Mouse (Mus musculus): Measurements from ENCODE around the gene Plxnb3.
"Not testable (repeated sequence)": the region's sequence is repeated elsewhere in the genome, so short reads cannot be mapped to it uniquely, and the experiment has no call there.

Gene Plxnb3

DNA sequence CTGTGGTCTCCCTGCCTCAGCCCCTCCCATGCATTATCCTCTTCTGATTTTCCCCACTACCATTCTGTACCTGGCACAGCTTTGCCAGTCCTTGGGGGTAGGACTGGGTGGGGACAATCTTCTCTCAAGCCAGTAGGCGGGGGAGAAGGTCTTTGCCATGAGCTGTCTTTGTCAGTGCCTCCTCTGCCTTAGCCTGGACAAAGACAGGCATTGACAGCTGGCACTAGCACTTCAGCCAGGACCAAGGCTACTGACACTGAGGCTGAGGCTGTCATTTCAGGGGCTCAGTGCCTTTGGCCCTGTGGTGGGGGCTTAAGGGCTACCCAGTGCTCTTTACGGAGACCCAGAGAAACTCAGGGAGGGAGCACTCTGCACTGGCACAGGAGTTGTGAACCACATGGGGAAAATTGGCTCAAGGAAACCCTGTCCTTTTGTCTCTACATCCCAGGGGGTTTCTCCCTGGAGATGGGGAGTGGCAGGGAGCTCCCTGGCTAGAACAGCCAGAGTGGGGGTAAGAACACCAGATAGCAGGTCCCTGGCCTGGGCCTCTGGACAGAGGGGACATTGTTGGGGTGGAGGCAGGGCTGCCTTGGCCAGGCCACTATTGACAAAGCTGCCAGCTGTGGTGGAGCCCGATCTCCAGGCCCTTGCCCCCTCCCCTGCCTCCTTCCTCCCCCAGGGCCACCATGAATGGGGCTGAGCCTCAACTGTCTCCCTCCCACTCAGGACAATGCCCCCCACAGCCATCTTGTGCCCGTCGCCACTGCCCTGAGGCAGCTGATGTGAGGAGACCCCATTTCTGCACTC is at the start of gene Plxnb3:
Plxnb3 (plus strand) TSS at position 757 of the 807 bp plus-strand sequence.
- ATAC-seq (ENCODE audit: low TSS enrichment): peak; percentile 59; the same call in 1 of the 2 replicates

DNA sequence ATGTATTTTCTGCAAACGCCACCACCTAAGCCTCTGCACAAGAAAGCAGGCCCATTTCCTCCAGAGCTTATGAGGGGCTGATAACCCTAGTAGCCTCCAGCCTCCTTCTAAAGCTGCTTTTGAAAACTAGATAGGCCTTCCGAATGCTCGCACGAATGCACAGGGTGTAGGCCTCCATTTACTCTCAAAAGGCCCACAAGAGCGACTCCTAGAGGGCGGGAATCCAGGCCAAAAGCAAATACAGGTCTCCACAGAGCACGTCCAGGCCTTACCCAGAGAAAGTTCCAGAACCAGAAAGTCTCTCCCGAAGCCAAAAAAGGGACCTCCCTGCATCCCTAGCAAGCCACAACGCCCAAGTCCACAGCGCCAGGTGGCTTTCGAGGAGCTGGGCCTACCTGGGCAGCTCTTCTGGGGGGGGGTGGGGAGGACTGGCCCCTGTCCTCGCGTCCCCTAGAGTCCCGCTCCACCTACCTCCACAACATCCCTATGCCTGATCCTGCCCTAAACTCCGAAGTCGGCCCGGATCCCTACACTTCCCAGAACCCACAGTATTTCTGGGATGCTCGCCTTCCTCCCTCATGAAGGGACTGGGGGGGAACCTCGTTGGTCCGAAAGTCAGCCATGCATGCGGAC is 41.3 kb upstream of the Plxnb3 start:
- ATAC-seq (ENCODE audit: low TSS enrichment): peak; percentile 29

- ATAC-seq (ENCODE audit: low TSS enrichment): peak; percentile 89
These were observed 40.7 kb upstream of the Plxnb3 start, which contains the start of the genes Bcap31 and Abcd1 for GRCm38 (mm10) chrX:73716109-73716661. TSS of gene Bcap31 (minus strand) at chrX:73716175. TSS of gene Abcd1 (plus strand) at chrX:73716597.

GRCm38 (mm10) chrX:73716709-73717545 is 40.0 kb upstream of the Plxnb3 start:
- peak; percentile 8; the same call in 1 of the 2 replicates for ATAC-seq (ENCODE audit: low TSS enrichment)

GRCm38 (mm10) chrX:73717667-73718066 is 39.2 kb upstream of the Plxnb3 start:
- no peak for ATAC-seq (ENCODE audit: low TSS enrichment)

- no peak for ATAC-seq (ENCODE audit: low TSS enrichment)
These were observed 38.6 kb upstream of the Plxnb3 start for GRCm38 (mm10) chrX:73718271-73718670.

- no peak for ATAC-seq (ENCODE audit: low TSS enrichment)
These were observed 38.1 kb upstream of the Plxnb3 start for GRCm38 (mm10) chrX:73718686-73719362.

GRCm38 (mm10) chrX:73730908-73731307 is 26.0 kb upstream of the Plxnb3 start:
- ATAC-seq (ENCODE audit: low TSS enrichment): no peak

GRCm38 (mm10) chrX:73738155-73738554 is 18.7 kb upstream of the Plxnb3 start:
- ATAC-seq (ENCODE audit: low TSS enrichment): no peak

DNA sequence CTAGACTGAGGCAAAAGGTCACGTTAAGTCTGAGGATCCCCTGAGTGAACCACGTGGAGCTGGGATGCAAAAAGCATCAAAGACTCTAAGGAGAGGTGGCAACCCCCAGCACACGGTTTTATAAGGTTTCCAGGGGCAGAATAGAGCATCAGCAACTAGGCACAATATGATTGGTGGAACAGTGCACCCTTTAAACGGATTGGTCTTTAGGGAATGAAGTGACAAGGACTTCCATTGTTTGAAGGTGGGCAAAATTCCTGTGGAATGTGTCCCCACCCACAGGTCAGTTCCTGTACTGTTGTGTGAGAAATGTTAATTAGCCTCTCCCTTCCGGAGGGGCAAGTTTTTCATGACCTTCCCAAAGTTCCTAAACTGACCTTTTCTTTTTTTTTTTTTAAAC is 17.7 kb upstream of the Plxnb3 start:
- no peak for ATAC-seq (ENCODE audit: low TSS enrichment)

DNA sequence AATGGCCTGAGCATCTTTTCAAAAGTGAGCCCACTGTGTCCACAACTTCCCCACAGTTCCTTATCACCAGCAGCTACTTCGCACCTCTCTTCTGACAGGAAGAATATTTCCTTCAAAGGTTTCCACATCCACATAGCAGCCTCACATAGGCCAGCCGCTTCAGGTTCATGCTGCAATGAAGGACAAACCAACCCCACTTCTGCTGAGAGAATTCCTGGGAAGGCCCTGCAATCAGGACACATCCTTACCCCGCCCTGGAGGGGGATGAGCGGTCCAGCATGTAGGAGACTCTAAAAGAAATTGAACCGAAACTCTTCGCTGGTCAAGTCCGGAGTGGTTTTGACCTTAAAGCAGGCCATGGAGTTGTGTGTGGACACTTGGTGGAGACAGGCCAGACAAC is 17.0 kb upstream of the Plxnb3 start:
- not testable (repeated sequence) for ATAC-seq (ENCODE audit: low TSS enrichment)

DNA sequence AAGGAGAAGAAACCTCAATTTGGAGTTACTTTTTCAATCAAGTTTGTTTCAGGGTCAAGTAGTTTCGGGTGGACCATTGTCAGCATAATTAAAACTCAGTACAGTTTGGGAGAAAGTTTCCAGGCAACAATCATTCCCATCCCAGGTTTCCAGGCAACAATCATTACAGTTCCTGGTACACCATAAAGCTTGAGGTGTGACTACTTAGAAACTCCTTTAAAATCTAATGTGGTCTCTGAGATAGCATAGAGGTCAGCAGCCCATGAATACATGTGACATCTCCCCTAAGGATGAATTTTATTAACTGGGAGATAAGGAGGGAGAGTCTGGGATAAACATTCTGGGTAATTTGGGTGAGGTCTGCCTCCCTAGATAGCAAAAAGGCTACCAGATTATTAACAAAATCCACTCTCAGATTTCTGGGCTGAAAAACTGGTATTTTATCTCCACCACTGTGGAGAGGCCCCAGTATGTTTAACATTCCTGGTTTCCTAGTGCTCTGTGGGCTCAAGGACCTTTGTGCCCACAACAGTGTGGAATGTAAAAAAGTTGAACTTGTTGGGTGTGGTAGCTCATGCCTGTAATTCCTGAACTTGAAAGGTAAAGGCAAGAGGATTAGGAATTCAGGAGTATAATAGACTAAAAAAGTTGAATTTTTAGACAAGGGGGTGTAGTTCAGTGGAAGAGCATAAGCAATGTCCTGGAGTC is 12.0 kb upstream of the Plxnb3 start:
- no peak for ATAC-seq (ENCODE audit: low TSS enrichment)

GRCm38 (mm10) chrX:73748977-73749376 is 7.9 kb upstream of the Plxnb3 start:
- ATAC-seq (ENCODE audit: low TSS enrichment): no peak

- peak; percentile 38; the same call in 1 of the 2 replicates for ATAC-seq (ENCODE audit: low TSS enrichment)
These were observed 1.9 kb downstream of the Plxnb3 start for GRCm38 (mm10) chrX:73758611-73759290.

GRCm38 (mm10) chrX:73765311-73765710 is 8.4 kb downstream of the Plxnb3 start:
- no peak for ATAC-seq (ENCODE audit: low TSS enrichment)

- ATAC-seq (ENCODE audit: low TSS enrichment): no peak
These were observed 10.4 kb downstream of the Plxnb3 start for GRCm38 (mm10) chrX:73767267-73767666.

- ATAC-seq (ENCODE audit: low TSS enrichment): peak; percentile 82
These were observed 17.4 kb downstream of the Plxnb3 start, which contains the start of gene Srpk3 for GRCm38 (mm10) chrX:73774168-73774760. TSS of gene Srpk3 (plus strand) at chrX:73774405.

DNA sequence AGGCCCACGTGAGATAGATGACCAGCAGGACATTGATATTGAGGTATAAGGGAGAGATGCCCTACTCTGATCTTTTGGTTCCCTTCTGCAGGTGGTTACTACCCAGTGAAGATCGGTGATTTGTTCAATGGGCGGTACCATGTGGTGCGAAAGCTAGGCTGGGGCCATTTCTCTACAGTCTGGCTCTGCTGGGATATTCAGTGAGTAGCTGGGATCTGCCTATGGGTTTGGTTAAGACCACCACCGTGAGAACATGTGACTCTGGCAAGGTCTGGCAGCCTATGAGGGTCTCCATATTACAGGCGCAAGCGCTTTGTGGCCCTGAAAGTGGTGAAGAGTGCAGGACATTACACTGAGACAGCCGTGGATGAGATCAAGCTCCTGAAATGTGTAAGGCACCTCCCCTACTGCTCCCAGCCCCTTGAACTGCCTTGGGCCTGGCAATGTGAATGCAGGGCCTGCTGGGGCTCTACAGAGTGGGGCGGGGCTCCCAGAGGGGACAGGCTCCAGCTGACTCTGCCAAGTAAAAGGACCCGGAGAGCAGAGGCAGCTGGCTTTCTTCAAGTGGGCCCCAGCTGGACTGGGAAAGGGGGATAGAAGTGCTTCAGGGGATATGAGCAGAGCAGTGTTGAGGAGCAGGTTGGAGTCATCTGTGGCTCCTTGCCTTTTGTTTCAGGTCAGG is 18.1 kb downstream of the Plxnb3 start:
- ATAC-seq (ENCODE audit: low TSS enrichment): no peak

DNA sequence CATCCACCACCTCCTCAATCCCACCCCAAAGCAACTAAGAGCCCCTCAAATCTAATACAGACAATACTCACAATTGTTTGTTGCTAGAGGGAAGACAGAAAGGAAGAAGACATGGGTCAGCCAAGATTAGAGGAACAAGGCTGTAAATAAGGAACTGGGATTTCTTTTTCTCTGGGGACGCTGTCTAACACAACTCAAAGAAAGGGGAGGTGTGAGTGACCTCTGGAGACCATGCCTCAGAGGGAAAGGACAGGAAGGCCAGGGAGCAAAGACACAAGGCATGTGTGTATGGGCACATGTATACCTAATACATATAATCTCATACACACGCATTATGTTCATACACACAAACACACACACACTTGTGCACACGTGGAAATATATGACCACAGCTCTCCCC is 25.3 kb downstream of the Plxnb3 start:
- no peak for ATAC-seq (ENCODE audit: low TSS enrichment)
